Mouse (Mus musculus): ENCODE measurements at regions not wholly inside any gene's neighbourhood (a gene's known extent, or its start where the extent isn't known, plus 50 kb on each side); places are given as distances from the start of the nearest gene placed in this dataset.

GRCm38 (mm10) chr6:4415206-4415605 is 89.4 kb upstream of the Col1a2 start:
- Histone ChIP-seq H3K4me2 (ENCODE audit: low read length) (no peak overlapping the region), H3K27ac (replicated peaks; ENCODE audit: low read depth, low read length) (no peak overlapping the region), H3K9ac (replicated peaks; ENCODE audit: low read length) (no peak overlapping the region), H3K9me3 (ENCODE audit: control insufficient read depth, low read length) (no peaks in the 10 kb centered on the region), H3K36me3 (ENCODE audit: control insufficient read depth, insufficient read depth, low read length) (no peaks in the 10 kb centered on the region), H3K4me3 (replicated peaks; ENCODE audit: low read depth, low read length) (no peak overlapping the region), H3K4me1 (ENCODE audit: control insufficient read depth, insufficient read depth, low read length) (0 out of 2 replicates have a peak, but pooled peaks cover 7% of the 10 kb centered on the region), H3K27me3 (ENCODE audit: control insufficient read depth, insufficient read depth, low read length) (no peaks in the 10 kb centered on the region)
- 86% methylated on average over 7 of the region's 7 CpGs for WGBS
- DNase-seq = no peak
- no peak for ATAC-seq (ENCODE audit: low FRiP score, low TSS enrichment)

GRCm38 (mm10) chr6:4417247-4417709 is 87.3 kb upstream of the Col1a2 start:
- H3K4me3 ChIP-seq (replicated peaks; ENCODE audit: low read depth, low read length) = no peak overlapping the region
- 0 out of 2 replicates have a peak overlapping the region, but pooled peaks have one; percentile 26 for H3K27ac ChIP-seq (replicated peaks; ENCODE audit: low read depth, low read length)
- H3K4me1 ChIP-seq (ENCODE audit: control insufficient read depth, insufficient read depth, low read length) = 0 out of 2 replicates have a peak, but pooled peaks cover 7% of the 10 kb centered on the region
- 41% methylated on average over 6 of the region's 6 CpGs for WGBS
- no peak overlapping the region for H3K4me2 ChIP-seq (ENCODE audit: low read length)
- H3K36me3 ChIP-seq (ENCODE audit: control insufficient read depth, insufficient read depth, low read length) = no peaks in the 10 kb centered on the region
- H3K27me3 ChIP-seq (ENCODE audit: control insufficient read depth, insufficient read depth, low read length) = no peaks in the 10 kb centered on the region
- ATAC-seq (ENCODE audit: low FRiP score, low TSS enrichment) = peak; percentile 70; the same call in 1 of the 2 replicates
- peak; percentile 70 for DNase-seq
- H3K9me3 ChIP-seq (ENCODE audit: control insufficient read depth, low read length) = no peaks in the 10 kb centered on the region
- H3K9ac ChIP-seq (replicated peaks; ENCODE audit: low read length) = no peak overlapping the region

- no peak for DNase-seq
Observed at GRCm38 (mm10) chr6:4418376-4418775, 86.2 kb upstream of the Col1a2 start.

GRCm38 (mm10) chr6:4418941-4419351 is 85.7 kb upstream of the Col1a2 start:
- Histone ChIP-seq H3K27ac (replicated peaks; ENCODE audit: low read depth, low read length) (no peak overlapping the region), H3K4me1 (ENCODE audit: control insufficient read depth, insufficient read depth, low read length) (0 out of 2 replicates have a peak, but pooled peaks cover 7% of the 10 kb centered on the region), H3K36me3 (ENCODE audit: control insufficient read depth, insufficient read depth, low read length) (no peaks in the 10 kb centered on the region), H3K9me3 (ENCODE audit: control insufficient read depth, low read length) (no peaks in the 10 kb centered on the region), H3K9ac (replicated peaks; ENCODE audit: low read length) (no peak overlapping the region), H3K4me2 (ENCODE audit: low read length) (no peak overlapping the region), H3K4me3 (replicated peaks; ENCODE audit: low read depth, low read length) (no peak overlapping the region), H3K27me3 (ENCODE audit: control insufficient read depth, insufficient read depth, low read length) (no peaks in the 10 kb centered on the region)
- no peak for ATAC-seq (ENCODE audit: low FRiP score, low TSS enrichment)
- no peak for DNase-seq
- WGBS = 80% methylated on average over 5 of the region's 5 CpGs

More at GRCm38 (mm10) chr6:4418376-4418775, 86.2 kb upstream of the Col1a2 start:
- WGBS = 57% methylated on average over 10 of the region's 10 CpGs
- no peak overlapping the region for H3K4me3 ChIP-seq (replicated peaks; ENCODE audit: low read depth, low read length)
- H3K27ac ChIP-seq (replicated peaks; ENCODE audit: low read depth, low read length) = no peak overlapping the region
- 0 out of 2 replicates have a peak, but pooled peaks have one; percentile 14 for ATAC-seq (ENCODE audit: low FRiP score, low TSS enrichment)
- H3K9ac ChIP-seq (replicated peaks; ENCODE audit: low read length) = no peak overlapping the region
- H3K27me3 ChIP-seq (ENCODE audit: control insufficient read depth, insufficient read depth, low read length) = no peaks in the 10 kb centered on the region
- H3K9me3 ChIP-seq (ENCODE audit: control insufficient read depth, low read length) = no peaks in the 10 kb centered on the region
- no peaks in the 10 kb centered on the region for H3K36me3 ChIP-seq (ENCODE audit: control insufficient read depth, insufficient read depth, low read length)
- no peak overlapping the region for H3K4me2 ChIP-seq (ENCODE audit: low read length)
- 0 out of 2 replicates have a peak, but pooled peaks cover 7% of the 10 kb centered on the region for H3K4me1 ChIP-seq (ENCODE audit: control insufficient read depth, insufficient read depth, low read length)

GRCm38 (mm10) chr6:4421466-4421865 is 83.1 kb upstream of the Col1a2 start:
- Histone ChIP-seq H3K4me3 (replicated peaks; ENCODE audit: low read depth, low read length) (no peak overlapping the region), H3K36me3 (ENCODE audit: control insufficient read depth, insufficient read depth, low read length) (no peaks in the 10 kb centered on the region), H3K27ac (replicated peaks; ENCODE audit: low read depth, low read length) (no peak overlapping the region), H3K9me3 (ENCODE audit: control insufficient read depth, low read length) (no peaks in the 10 kb centered on the region), H3K4me1 (ENCODE audit: control insufficient read depth, insufficient read depth, low read length) (0 out of 2 replicates have a peak, but pooled peaks cover 7% of the 10 kb centered on the region), H3K4me2 (ENCODE audit: low read length) (no peak overlapping the region), H3K27me3 (ENCODE audit: control insufficient read depth, insufficient read depth, low read length) (no peaks in the 10 kb centered on the region), H3K9ac (replicated peaks; ENCODE audit: low read length) (no peak overlapping the region)
- ATAC-seq (ENCODE audit: low FRiP score, low TSS enrichment) (no peak), DNase-seq (no peak)
- WGBS = 91% methylated on average over 7 of the region's 7 CpGs

GRCm38 (mm10) chr6:4427122-4427521 is 77.5 kb upstream of the Col1a2 start:
- WGBS = 96% methylated on average over 4 of the region's 4 CpGs
- ATAC-seq (ENCODE audit: low FRiP score, low TSS enrichment) (no peak), DNase-seq (no peak)
- H3K27me3 ChIP-seq (ENCODE audit: control insufficient read depth, insufficient read depth, low read length) = no peaks in the 10 kb centered on the region
- H3K27ac ChIP-seq (replicated peaks; ENCODE audit: low read depth, low read length) = no peak overlapping the region
- H3K4me1 ChIP-seq (ENCODE audit: control insufficient read depth, insufficient read depth, low read length) = no peaks in the 10 kb centered on the region
- H3K4me2 ChIP-seq (ENCODE audit: low read length) = no peak overlapping the region
- no peak overlapping the region for H3K9ac ChIP-seq (replicated peaks; ENCODE audit: low read length)
- no peak overlapping the region for H3K4me3 ChIP-seq (replicated peaks; ENCODE audit: low read depth, low read length)
- no peaks in the 10 kb centered on the region for H3K36me3 ChIP-seq (ENCODE audit: control insufficient read depth, insufficient read depth, low read length)
- H3K9me3 ChIP-seq (ENCODE audit: control insufficient read depth, low read length) = no peaks in the 10 kb centered on the region

- no peak overlapping the region for H3K4me2 ChIP-seq (ENCODE audit: low read length)
- ATAC-seq (ENCODE audit: low FRiP score, low TSS enrichment) (no peak), DNase-seq (no peak)
- no peaks in the 10 kb centered on the region for H3K27me3 ChIP-seq (ENCODE audit: control insufficient read depth, insufficient read depth, low read length)
- no peak overlapping the region for H3K4me3 ChIP-seq (replicated peaks; ENCODE audit: low read depth, low read length)
- no peak overlapping the region for H3K9ac ChIP-seq (replicated peaks; ENCODE audit: low read length)
- H3K27ac ChIP-seq (replicated peaks; ENCODE audit: low read depth, low read length) = no peak overlapping the region
- H3K4me1 ChIP-seq (ENCODE audit: control insufficient read depth, insufficient read depth, low read length) = no peaks in the 10 kb centered on the region
- 73% methylated on average over 1 of the region's 1 CpGs for WGBS
- H3K36me3 ChIP-seq (ENCODE audit: control insufficient read depth, insufficient read depth, low read length) = no peaks in the 10 kb centered on the region
- no peaks in the 10 kb centered on the region for H3K9me3 ChIP-seq (ENCODE audit: control insufficient read depth, low read length)
Observed at GRCm38 (mm10) chr6:4430704-4431310, 73.8 kb upstream of the Col1a2 start.

- ATAC-seq (ENCODE audit: low FRiP score, low TSS enrichment) (no peak), DNase-seq (no peak)
- Histone ChIP-seq H3K4me2 (ENCODE audit: low read length) (no peak overlapping the region), H3K4me1 (ENCODE audit: control insufficient read depth, insufficient read depth, low read length) (no peaks in the 10 kb centered on the region), H3K9ac (replicated peaks; ENCODE audit: low read length) (no peak overlapping the region), H3K27ac (replicated peaks; ENCODE audit: low read depth, low read length) (no peak overlapping the region), H3K4me3 (replicated peaks; ENCODE audit: low read depth, low read length) (no peak overlapping the region), H3K27me3 (ENCODE audit: control insufficient read depth, insufficient read depth, low read length) (no peaks in the 10 kb centered on the region), H3K9me3 (ENCODE audit: control insufficient read depth, low read length) (no peaks in the 10 kb centered on the region), H3K36me3 (ENCODE audit: control insufficient read depth, insufficient read depth, low read length) (no peaks in the 10 kb centered on the region)
- 87% methylated on average over 8 of the region's 8 CpGs for WGBS
Observed at GRCm38 (mm10) chr6:4432192-4432591, 72.4 kb upstream of the Col1a2 start.

- no peak for ATAC-seq (ENCODE audit: low FRiP score, low TSS enrichment)
- DNase-seq = no peak
- 83% methylated on average over 4 of the region's 4 CpGs for WGBS
Observed at GRCm38 (mm10) chr6:4436439-4436838, 68.2 kb upstream of the Col1a2 start.

More at GRCm38 (mm10) chr6:4436439-4436838, 68.2 kb upstream of the Col1a2 start:
- Histone ChIP-seq H3K9ac (replicated peaks; ENCODE audit: low read length) (no peak overlapping the region), H3K4me3 (replicated peaks; ENCODE audit: low read depth, low read length) (no peak overlapping the region), H3K36me3 (ENCODE audit: control insufficient read depth, insufficient read depth, low read length) (no peaks in the 10 kb centered on the region), H3K9me3 (ENCODE audit: control insufficient read depth, low read length) (no peaks in the 10 kb centered on the region), H3K27ac (replicated peaks; ENCODE audit: low read depth, low read length) (no peak overlapping the region), H3K4me1 (ENCODE audit: control insufficient read depth, insufficient read depth, low read length) (no peaks in the 10 kb centered on the region), H3K27me3 (ENCODE audit: control insufficient read depth, insufficient read depth, low read length) (no peaks in the 10 kb centered on the region), H3K4me2 (ENCODE audit: low read length) (no peak overlapping the region)
